Mouse (Mus musculus) lung, adult 2 months (tissue): ENCODE data around the gene Pitpnm1. TPM values are rescaled to one million over a fixed set of nuclear protein-coding genes. Genes with fewer than 3 reads are reported as not detected.

ENCODE experiments used
- DNase-seq: peaks from one replicate; pipeline ENCODE4 v3.0.0; 2022
- H3K4me1 ChIP-seq: fragments of 200-500 bp; 2 replicates; pipeline ENCODE4 v1.6.1; 2011; ENCODE audit warnings: low read length; ENCODE audit not compliant: control insufficient read depth, insufficient read depth
- H3K4me3 ChIP-seq: fragments of 200-500 bp; replicated peaks from 2 replicates; pipeline ENCODE3; 2011; ENCODE audit warnings: low read depth, mild to moderate bottlenecking, control low read depth, low read length; ENCODE audit errors: extremely low read depth
- CTCF ChIP-seq: fragments of 200-500 bp; IDR thresholded peaks from 2 replicates; pipeline ENCODE4 v1.5.1; 2011; ENCODE audit warnings: mild to moderate bottlenecking, low read length, control low read depth; ENCODE audit not compliant: insufficient read depth
- POLR2A ChIP-seq: fragments of 200-500 bp; IDR thresholded peaks from 2 replicates; pipeline ENCODE4 v1.6.1; 2011; ENCODE audit warnings: low read depth, mild to moderate bottlenecking, control low read depth, low read length, borderline replicate concordance; ENCODE audit errors: extremely low read depth
- WGBS: fragments of 180-500 bp; shearing (Covaris S2); methylation state at CpG from one replicate; pipeline ENCODE4 v1.1.7; 2018; 5-methylcytosine and 5-hydroxymethylcytosine counted together
- polyA plus RNA-seq: library from polyadenylated mRNA; depleted of rRNA; stranded (reverse); fragments of >200 nt; gene quantifications from 2 replicates; pipeline ENCODE4 v1.2.3, GENCODE M21; 2012

The Pitpnm1 gene
- polyA plus RNA-seq, 1 experiment: 163 TPM

- no peak for TF ChIP-seq CTCF
- no peak for TF ChIP-seq POLR2A
- DNase-seq: no peak
- 67% methylated on average over 15 of the region's 15 CpGs for WGBS
- H3K4me1 ChIP-seq: no peaks in the 10 kb centered on the region
- no peak overlapping the region for H3K4me3 ChIP-seq
Observed at GRCm38 (mm10) chr19:4068717-4069410, 30.9 kb upstream of the Pitpnm1 start.

GRCm38 (mm10) chr19:4070311-4070710 lies 29.5 kb upstream of the Pitpnm1 start:
- Histone ChIP-seq H3K4me1 (no peaks in the 10 kb centered on the region), H3K4me3 (no peak overlapping the region)
- no peak for TF ChIP-seq CTCF
- TF ChIP-seq POLR2A: no peak
- 80% methylated on average over 15 of the region's 15 CpGs for WGBS
- DNase-seq: no peak

GRCm38 (mm10) chr19:4070756-4071155 lies 29.0 kb upstream of the Pitpnm1 start:
- no peak overlapping the region for H3K4me3 ChIP-seq
- no peaks in the 10 kb centered on the region for H3K4me1 ChIP-seq
- TF ChIP-seq CTCF (no peak), POLR2A (no peak)
- no peak for DNase-seq
- WGBS: 69% methylated on average over 8 of the region's 8 CpGs

- 92% methylated on average over 6 of the region's 6 CpGs for WGBS
- TF ChIP-seq CTCF: no peak
- TF ChIP-seq POLR2A: no peak
Observed at GRCm38 (mm10) chr19:4071406-4071805, 28.4 kb upstream of the Pitpnm1 start.

GRCm38 (mm10) chr19:4072706-4073424 lies 26.9 kb upstream of the Pitpnm1 start:
- no peak for TF ChIP-seq POLR2A
- TF ChIP-seq CTCF: no peak
- Histone ChIP-seq H3K4me3 (no peak overlapping the region), H3K4me1 (no peaks in the 10 kb centered on the region)
- no peak for DNase-seq
- 76% methylated on average over 6 of the region's 6 CpGs for WGBS

More at GRCm38 (mm10) chr19:4071406-4071805, 28.4 kb upstream of the Pitpnm1 start:
- Histone ChIP-seq H3K4me3 (no peak overlapping the region), H3K4me1 (no peaks in the 10 kb centered on the region)
- no peak for DNase-seq

GRCm38 (mm10) chr19:4075531-4075930 lies 24.3 kb upstream of the Pitpnm1 start:
- H3K4me3 ChIP-seq: no peak overlapping the region
- DNase-seq: no peak
- no peaks in the 10 kb centered on the region for H3K4me1 ChIP-seq
- TF ChIP-seq POLR2A (no peak), CTCF (no peak)
- 90% methylated on average over 1 of the region's 1 CpGs for WGBS

GRCm38 (mm10) chr19:4079594-4079993 lies 20.2 kb upstream of the Pitpnm1 start:
- DNase-seq: no peak
- TF ChIP-seq POLR2A (no peak), CTCF (no peak)
- Histone ChIP-seq H3K4me1 (no peaks in the 10 kb centered on the region), H3K4me3 (no peak overlapping the region)
- 72% methylated on average over 1 of the region's 1 CpGs for WGBS

- TF ChIP-seq POLR2A: no peak
- peak; percentile 21; the same call in 1 of the 2 replicates for TF ChIP-seq CTCF
- whole genome bisulfite sequencing: 49% methylated on average over 8 of the region's 8 CpGs
- DNase-seq: no peak
- no peaks in the 10 kb centered on the region for H3K4me1 ChIP-seq
- no peak overlapping the region for H3K4me3 ChIP-seq
Observed at GRCm38 (mm10) chr19:4080511-4081009, 19.2 kb upstream of the Pitpnm1 start.

- DNase-seq: no peak
- 74% methylated on average over 3 of the region's 3 CpGs for WGBS
- no peaks in the 10 kb centered on the region for H3K4me1 ChIP-seq
Observed at GRCm38 (mm10) chr19:4081394-4081793, 18.4 kb upstream of the Pitpnm1 start, which contains the start of gene Cabp2. Gene Cabp2 (plus strand): TSS chr19:4081578.

More at GRCm38 (mm10) chr19:4081394-4081793, 18.4 kb upstream of the Pitpnm1 start, which contains the start of gene Cabp2:
- H3K4me3 ChIP-seq: no peak within 1 kb of the TSS
- TF ChIP-seq CTCF (no peak), POLR2A (no peak)
